In the genomic region with DNA sequence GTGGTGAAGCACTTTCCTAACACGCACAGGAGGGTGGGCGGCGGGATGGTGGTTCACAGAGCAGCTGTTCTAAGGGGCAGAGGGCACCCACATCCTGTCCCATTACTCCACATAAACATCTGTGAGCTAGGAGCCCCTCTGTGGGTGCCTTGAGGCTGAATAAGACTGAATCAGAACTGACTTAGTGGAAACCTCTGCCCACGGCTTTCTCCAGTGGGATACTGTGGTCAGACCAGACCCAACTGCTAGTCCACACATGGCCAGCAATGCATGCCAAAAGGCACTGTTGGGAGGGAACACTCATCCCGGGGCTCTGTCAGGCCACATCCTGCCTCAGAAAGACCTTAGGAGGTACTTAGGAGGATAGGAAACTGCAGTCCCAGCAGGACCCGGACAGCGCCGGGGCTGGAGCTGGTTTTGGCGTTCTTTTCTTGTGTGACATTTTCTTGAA, we compare ENCODE assay signal across 10 mouse cellular contexts. TPM values are rescaled to one million over a fixed set of nuclear protein-coding genes. Genes with fewer than 3 reads are reported as not detected.
DNase-seq lines count a peak whose midpoint lies in the region; ATAC-seq and TF ChIP-seq lines count a peak whose summit lies in the region.
"Had no signal": no experiment of that assay in that cellular context is flagged by ENCODE, and none has a peak within 500 bp of the region (broad histone marks: within the 10 kb centered on the region; RNA-seq: fewer than 3 reads in every experiment).

No protein-coding gene starts in this region.

- no peaks in the 10 kb centered on the region for H3K9me3 ChIP-seq in kidney, embryonic 14.5 days (ENCODE audit: control insufficient read depth, low read length)
- no peaks in the 10 kb centered on the region for H3K9me3 ChIP-seq in embryonic facial prominence, embryonic 12.5 days
- no peaks in the 10 kb centered on the region for H3K9me3 ChIP-seq in limb, embryonic 12.5 days
- H3K9me3 ChIP-seq in forebrain, embryonic 16.5 days (ENCODE audit: control insufficient read depth, low read length) = no peaks in the 10 kb centered on the region
- H3K9me3 ChIP-seq: limb, embryonic 15.5 days had no signal

- no peak for ATAC-seq in kidney, embryonic 14.5 days (ENCODE audit: low FRiP score, low TSS enrichment)
- no peak for ATAC-seq in embryonic facial prominence, embryonic 12.5 days (ENCODE audit: insufficient number of reproducible peaks, insufficient read depth, low FRiP score, low TSS enrichment)
- no peak for ATAC-seq in limb, embryonic 12.5 days (ENCODE audit: insufficient number of reproducible peaks, insufficient read depth, low FRiP score, low TSS enrichment, low read depth)
- no peak for ATAC-seq in forebrain, embryonic 16.5 days
- ATAC-seq in granulocyte monocyte progenitor cell, adult 5-6 weeks (replicated peaks; ENCODE audit: poor library complexity, severe bottlenecking) = no peak; the same call in 1 of the 2 replicates

- peak overlapping the region; percentile 52 for H3K27ac ChIP-seq in kidney, adult 2 months (ENCODE audit: insufficient read depth, low read depth, low read length)
- H3K27ac ChIP-seq in kidney, embryonic 14.5 days (ENCODE audit: low read depth, low read length) = no peak overlapping the region
- peak overlapping the region; percentile 69; the same call in 1 of the 2 replicates for H3K27ac ChIP-seq in embryonic facial prominence, embryonic 12.5 days
- peak overlapping the region; percentile 84 for H3K27ac ChIP-seq in limb, embryonic 12.5 days
- H3K27ac ChIP-seq in forebrain, embryonic 16.5 days (ENCODE audit: low read length) = no peak overlapping the region
- H3K27ac ChIP-seq: limb, embryonic 15.5 days had no signal

- no peaks in the 10 kb centered on the region; the same call in 1 of the 2 replicates for H3K4me1 ChIP-seq in kidney, adult 2 months (ENCODE audit: control insufficient read depth, insufficient read depth, low read length)
- H3K4me1 ChIP-seq in kidney, embryonic 14.5 days (ENCODE audit: control insufficient read depth, insufficient read depth, low read length) = no peaks in the 10 kb centered on the region
- peaks cover 25% of the 10 kb centered on the region for H3K4me1 ChIP-seq in embryonic facial prominence, embryonic 12.5 days
- peaks cover 43% of the 10 kb centered on the region for H3K4me1 ChIP-seq in limb, embryonic 12.5 days (replicated peaks)
- no peaks in the 10 kb centered on the region for H3K4me1 ChIP-seq in forebrain, embryonic 16.5 days (replicated peaks; ENCODE audit: control insufficient read depth, insufficient read depth, low read length)

- H3K36me3 ChIP-seq in kidney, adult 2 months (ENCODE audit: control insufficient read depth, insufficient read depth, low read length) = no peaks in the 10 kb centered on the region
- no peaks in the 10 kb centered on the region for H3K36me3 ChIP-seq in kidney, embryonic 14.5 days (ENCODE audit: control insufficient read depth, insufficient read depth, low read length)
- H3K36me3 ChIP-seq in C2C12 (ENCODE audit: control insufficient read depth, insufficient read depth) = no peaks in the 10 kb centered on the region
- H3K36me3 ChIP-seq in embryonic facial prominence, embryonic 12.5 days = no peaks in the 10 kb centered on the region
- no peaks in the 10 kb centered on the region for H3K36me3 ChIP-seq in limb, embryonic 12.5 days
- H3K36me3 ChIP-seq in forebrain, embryonic 16.5 days (ENCODE audit: control insufficient read depth, insufficient read depth) = no peaks in the 10 kb centered on the region
- H3K36me3 ChIP-seq: limb, embryonic 15.5 days had no signal

- 53% methylated on average over 9 of the region's 9 CpGs for WGBS in kidney, adult 2 months
- 46% methylated on average over 9 of the region's 9 CpGs for WGBS in kidney, embryonic 14.5 days
- 55% methylated on average over 9 of the region's 9 CpGs for WGBS in embryonic facial prominence, embryonic 12.5 days
- WGBS in limb, embryonic 12.5 days = 61% methylated on average over 9 of the region's 9 CpGs
- 74% methylated on average over 9 of the region's 9 CpGs for WGBS in forebrain, embryonic 16.5 days

- TF ChIP-seq POLR2A in kidney, adult 2 months (IDR thresholded peaks at IDR 0.05; ENCODE audit: low read depth, low read length) = no peak

- H3K4me2 ChIP-seq in kidney, embryonic 14.5 days (replicated peaks; ENCODE audit: low read depth, low read length) = no peak overlapping the region
- H3K4me2 ChIP-seq in embryonic facial prominence, embryonic 12.5 days (replicated peaks) = no peak overlapping the region
- H3K4me2 ChIP-seq in limb, embryonic 12.5 days = no peak overlapping the region
- H3K4me2 ChIP-seq in forebrain, embryonic 16.5 days (ENCODE audit: low read length) = no peak overlapping the region
- H3K4me2 ChIP-seq: limb, embryonic 15.5 days had no signal

- H3K27me3 ChIP-seq in kidney, adult 2 months (replicated peaks; ENCODE audit: control insufficient read depth, insufficient read depth, low read length) = no peaks in the 10 kb centered on the region
- H3K27me3 ChIP-seq in kidney, embryonic 14.5 days (ENCODE audit: control insufficient read depth, insufficient read depth, low read length) = no peaks in the 10 kb centered on the region
- no peaks in the 10 kb centered on the region for H3K27me3 ChIP-seq in C2C12 (ENCODE audit: control insufficient read depth, insufficient read depth, insufficient read length)
- 0 out of 2 replicates have a peak, but pooled peaks cover 3% of the 10 kb centered on the region for H3K27me3 ChIP-seq in embryonic facial prominence, embryonic 12.5 days
- H3K27me3 ChIP-seq in limb, embryonic 12.5 days = no peaks in the 10 kb centered on the region
- no peaks in the 10 kb centered on the region for H3K27me3 ChIP-seq in forebrain, embryonic 16.5 days (replicated peaks; ENCODE audit: control insufficient read depth, insufficient read depth, low read length)
- H3K27me3 ChIP-seq: limb, embryonic 15.5 days had no signal

- no peak overlapping the region for H3K4me3 ChIP-seq in kidney, adult 2 months (ENCODE audit: insufficient read depth, low read depth, low read length)
- H3K4me3 ChIP-seq in kidney, embryonic 14.5 days (ENCODE audit: low read length) = no peak overlapping the region
- H3K4me3 ChIP-seq in C2C12 (ENCODE audit: insufficient read depth, poor library complexity, severe bottlenecking) = no peak overlapping the region
- no peak overlapping the region for H3K4me3 ChIP-seq in embryonic facial prominence, embryonic 12.5 days
- no peak overlapping the region for H3K4me3 ChIP-seq in limb, embryonic 12.5 days (replicated peaks)
- no peak overlapping the region for H3K4me3 ChIP-seq in forebrain, embryonic 16.5 days (replicated peaks; ENCODE audit: low read length)
- H3K4me3 ChIP-seq: limb, embryonic 15.5 days had no signal

- H3K9ac ChIP-seq in kidney, embryonic 14.5 days (ENCODE audit: low read depth, low read length) = no peak overlapping the region
- H3K9ac ChIP-seq in embryonic facial prominence, embryonic 12.5 days = no peak overlapping the region
- H3K9ac ChIP-seq in limb, embryonic 12.5 days (replicated peaks) = 0 out of 2 replicates have a peak overlapping the region, but pooled peaks have one; percentile 28
- H3K9ac ChIP-seq in forebrain, embryonic 16.5 days (replicated peaks; ENCODE audit: low read depth, low read length) = no peak overlapping the region
- H3K9ac ChIP-seq: limb, embryonic 15.5 days had no signal

- no peaks in the 10 kb centered on the region for H3K79me3 ChIP-seq in C2C12 (ENCODE audit: low read depth)

- peak; percentile 46 for DNase-seq in kidney, adult 2 months
- no peak for DNase-seq in cerebellum, adult 8-10 months
- DNase-seq: cerebellum, adult 9-10 months had no signal

- H3ac ChIP-seq in C2C12 (ENCODE audit: control insufficient read depth, insufficient read length, low read depth) = no peak overlapping the region

- no peaks in the 10 kb centered on the region for H3K79me2 ChIP-seq in C2C12 (ENCODE audit: control insufficient read depth, insufficient read depth)

- TF ChIP-seq CTCF in kidney, adult 2 months (conservative IDR thresholded peaks at IDR 0.05; ENCODE audit: insufficient read depth, insufficient read length, low read depth, low read length) = no peak
- no peak for TF ChIP-seq CTCF in C2C12 (IDR thresholded peaks at IDR 0.05; ENCODE audit: control insufficient read depth, insufficient read depth, insufficient read length)

TF ChIP-seq in C2C12, 6 proteins besides CTCF, POLR2A, EP300 and RAD21:
- TF ChIP-seq MAX (IDR thresholded peaks at IDR 0.05) (peak; percentile 30), MYOD1 (IDR thresholded peaks at IDR 0.05; ENCODE audit: control insufficient read depth, insufficient read length, low read depth) (peak; percentile 95), MYOG (IDR thresholded peaks at IDR 0.05; ENCODE audit: control insufficient read depth, extremely low read depth, insufficient read length) (no peak)

RNA-seq across cellular contexts. Expression of a gene that starts 32.3 kb away (rescaled TPM):
- 9.4 and 9.6 TPM in 2 replicates for polyA plus RNA-seq in kidney, adult 2 months (2012; rRNA removed)
- 0.93 TPM in 2 replicates for polyA plus RNA-seq in kidney, embryonic 14.5 days (2014; fragmentation: Nextera tagmentation; extraction: Ambion mirVana)
- polyA plus RNA-seq in C2C12 (2012; fragmentation: generic; extraction: Trizol) = 53.8 TPM
- 0.45 and 0.62 TPM in 2 replicates for polyA plus RNA-seq in embryonic facial prominence, embryonic 12.5 days (2016; fragmentation: Nextera tagmentation; extraction: Ambion mirVana)
- 0.18 and 0.99 TPM in 2 replicates for polyA plus RNA-seq in limb, embryonic 12.5 days (2016; fragmentation: Nextera tagmentation; extraction: Ambion mirVana)
- polyA plus RNA-seq in forebrain, embryonic 16.5 days (2015; fragmentation: Nextera tagmentation; extraction: Ambion mirVana) = 2.5 and 2.6 TPM in 2 replicates
- 0.51 TPM in 1 of 2 replicates, not detected in the other for total RNA-seq in granulocyte monocyte progenitor cell, adult 5-6 weeks (2014; fragmentation: Nextera tagmentation)
- 0.26 TPM in 1 of 2 replicates, not detected in the other for total RNA-seq in granulocyte monocyte progenitor cell, adult 5-6 weeks (2017)

RNA-seq across cellular contexts. Expression of a gene that starts 34.0 kb away (rescaled TPM):
- polyA plus RNA-seq in kidney, adult 2 months (2012; rRNA removed) = 0.16 and 5.1 TPM in 2 replicates
- 0.47 and 0.87 TPM in 2 replicates for polyA plus RNA-seq in kidney, embryonic 14.5 days (2014; fragmentation: Nextera tagmentation; extraction: Ambion mirVana)
- 0.04 TPM for polyA plus RNA-seq in C2C12 (2012; fragmentation: generic; extraction: Trizol)
- 0.13 TPM in 1 of 2 replicates, not detected in the other for polyA plus RNA-seq in embryonic facial prominence, embryonic 12.5 days (2016; fragmentation: Nextera tagmentation; extraction: Ambion mirVana)
- polyA plus RNA-seq in limb, embryonic 12.5 days (2016; fragmentation: Nextera tagmentation; extraction: Ambion mirVana) = 0.16 and 0.24 TPM in 2 replicates
- polyA plus RNA-seq in forebrain, embryonic 16.5 days (2015; fragmentation: Nextera tagmentation; extraction: Ambion mirVana) = 0.30 and 0.66 TPM in 2 replicates
- 0.58 and 7.0 TPM in 2 replicates for total RNA-seq in granulocyte monocyte progenitor cell, adult 5-6 weeks (2014; fragmentation: Nextera tagmentation)
- 0.52 and 1.2 TPM in 2 replicates for total RNA-seq in granulocyte monocyte progenitor cell, adult 5-6 weeks (2017)

Comparison
In these comparisons a context has a peak if more than half of its experiments do, and no peak if none do; other contexts are left out.
1. H3K27ac ChIP-seq: peak in kidney, adult 2 months (single experiment), embryonic facial prominence, embryonic 12.5 days (single experiment) and limb, embryonic 12.5 days (single experiment); none in kidney, embryonic 14.5 days (single experiment) and forebrain, embryonic 16.5 days (single experiment).